Mouse (Mus musculus) embryonic facial prominence, embryonic 14.5 days (tissue): ENCODE results near the gene Zfp655. TPM values are rescaled to one million over a fixed set of nuclear protein-coding genes. Genes with fewer than 3 reads are reported as not detected.

Experiments used
- ATAC-seq: fragments of 200-750 bp; cut with Nextera tagmentation; 2 replicates; pipeline ENCODE4 v1.8.0; 2017; ENCODE audit warnings: low read depth, moderate number of reproducible peaks, moderate TSS enrichment
- DNase-seq: peaks from one replicate; pipeline ENCODE4 v3.0.0-alpha.2; 2015; ENCODE audit warnings: low spot score
- H3K27ac ChIP-seq: fragments of 300-500 bp; sonication (generic); replicated peaks from 2 replicates; pipeline ENCODE4 v1.5.1; 2014; ENCODE audit warnings: low read depth, mild to moderate bottlenecking, low read length, moderate library complexity
- H3K27me3 ChIP-seq: fragments of 300-500 bp; sonication (generic); replicated peaks from 2 replicates; pipeline ENCODE4 v1.6.1; 2014; ENCODE audit warnings: low read length; ENCODE audit not compliant: control insufficient read depth, insufficient read depth
- H3K36me3 ChIP-seq: fragments of 300-500 bp; sonication (generic); 2 replicates; pipeline ENCODE4 v1.6.1; 2014; ENCODE audit warnings: low read length, mixed read lengths; ENCODE audit not compliant: control insufficient read depth, insufficient read depth
- H3K4me1 ChIP-seq: fragments of 300-500 bp; sonication (generic); 2 replicates; pipeline ENCODE4 v1.6.1; 2014; ENCODE audit warnings: antibody characterized with exemption, low read length; ENCODE audit not compliant: control insufficient read depth, insufficient read depth
- H3K4me2 ChIP-seq: fragments of 300-500 bp; sonication (generic); 2 replicates; pipeline ENCODE4 v1.6.1; 2014; ENCODE audit warnings: low read depth, mild to moderate bottlenecking, low read length, moderate library complexity, mixed read lengths
- H3K4me3 ChIP-seq: fragments of 300-500 bp; sonication (generic); 2 replicates; pipeline ENCODE4 v1.5.1; 2014; ENCODE audit warnings: low read depth, mild to moderate bottlenecking, low read length
- H3K9ac ChIP-seq: fragments of 300-500 bp; sonication (generic); 2 replicates; pipeline ENCODE4 v1.6.1; 2014; ENCODE audit warnings: low read depth, mild to moderate bottlenecking, low read length, moderate library complexity, mixed read lengths
- H3K9me3 ChIP-seq: fragments of 300-500 bp; sonication (generic); 2 replicates; pipeline ENCODE4 v1.6.1; 2016; ENCODE audit warnings: low read length; ENCODE audit not compliant: control insufficient read depth
- WGBS: fragments of 180-500 bp; shearing (Covaris S2); extraction: QIAGEN DNeasy Blood & Tissue Kit; methylation state at CpG from one replicate; pipeline ENCODE4 v1.1.7; 2014; 5-methylcytosine and 5-hydroxymethylcytosine counted together
- polyA plus RNA-seq: library from polyadenylated mRNA; unstranded; fragments of >200 nt; fragmentation: Nextera tagmentation; extraction: Ambion mirVana; gene quantifications from 2 replicates; pipeline ENCODE4 v1.2.1, GENCODE M21; 2014

Gene Zfp655
- polyA plus RNA-seq, 1 experiment from 2014 or later: 37.2 TPM

DNA sequence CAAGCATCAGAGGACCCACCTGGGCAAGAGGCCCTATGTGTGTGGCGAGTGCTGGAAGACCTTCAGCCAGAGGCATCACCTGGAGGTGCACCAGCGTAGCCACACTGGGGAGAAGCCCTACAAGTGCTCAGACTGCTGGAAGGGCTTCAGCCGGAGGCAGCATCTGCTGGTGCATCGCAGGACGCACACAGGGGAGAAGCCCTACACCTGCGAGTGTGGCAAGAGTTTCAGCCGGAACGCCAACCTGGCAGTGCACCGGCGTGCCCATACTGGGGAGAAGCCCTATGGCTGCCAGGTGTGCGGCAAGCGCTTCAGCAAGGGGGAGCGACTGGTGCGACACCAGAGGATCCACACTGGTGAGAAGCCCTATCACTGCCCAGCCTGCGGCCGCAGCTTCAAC is 59.2 kb downstream of the Zfp655 start:
- WGBS: 98% methylated on average over 16 of the region's 16 CpGs
- peaks cover 85% of the 10 kb centered on the region for H3K36me3 ChIP-seq
- no peaks in the 10 kb centered on the region for H3K27me3 ChIP-seq
- no peak overlapping the region for H3K4me2 ChIP-seq
- H3K9me3 ChIP-seq: no peaks in the 10 kb centered on the region
- no peak overlapping the region for H3K27ac ChIP-seq
- no peak for DNase-seq
- H3K4me3 ChIP-seq: no peak overlapping the region
- no peaks in the 10 kb centered on the region for H3K4me1 ChIP-seq
- ATAC-seq: no peak
- no peak overlapping the region for H3K9ac ChIP-seq

DNA sequence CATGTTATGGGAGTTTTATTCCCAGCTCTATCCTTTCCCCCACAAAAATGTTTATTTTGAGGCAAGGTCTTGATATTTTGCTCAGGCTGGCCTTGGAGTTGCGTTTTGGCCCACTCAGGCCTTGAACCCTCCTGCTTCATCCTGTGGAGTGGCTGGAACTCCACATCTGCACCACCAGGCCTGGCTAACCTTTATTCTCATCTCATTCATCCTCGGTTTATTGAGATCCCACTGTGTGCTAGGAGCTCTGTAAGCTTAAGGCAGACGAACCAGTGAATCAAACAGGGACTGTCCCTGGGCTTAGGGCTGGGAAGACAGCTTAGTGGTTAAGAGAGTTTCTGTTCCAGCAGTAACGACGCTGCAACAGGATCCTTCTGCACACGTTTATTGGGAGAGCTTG is 60.9 kb downstream of the Zfp655 start:
- WGBS: 94% methylated on average over 6 of the region's 6 CpGs
- Histone ChIP-seq H3K27ac (no peak overlapping the region), H3K27me3 (no peaks in the 10 kb centered on the region), H3K9me3 (no peaks in the 10 kb centered on the region), H3K4me2 (no peak overlapping the region), H3K36me3 (peaks cover 69% of the 10 kb centered on the region), H3K4me1 (no peaks in the 10 kb centered on the region), H3K4me3 (no peak overlapping the region), H3K9ac (no peak overlapping the region)
- DNase-seq: no peak
- ATAC-seq: no peak

Other genes with a start within 250 kb of the Zfp655 start
- gene Gm4871, start 199.0 kb upstream of the Zfp655 start, polyA plus RNA-seq: not detected in 2 replicates
- 0.31 TPM in 1 of 2 replicates, not detected in the other for gene 1700018F24Rik, start 188.7 kb upstream of the Zfp655 start, polyA plus RNA-seq
- 138 and 150 TPM in 2 replicates for gene Arpc1a, start 147.9 kb upstream of the Zfp655 start, polyA plus RNA-seq
- not detected in 2 replicates for gene Kpna7, start 147.7 kb upstream of the Zfp655 start, polyA plus RNA-seq
- gene Arpc1b, start 117.5 kb upstream of the Zfp655 start, polyA plus RNA-seq: 222 and 228 TPM in 2 replicates
- gene Pdap1, start 91.5 kb upstream of the Zfp655 start, polyA plus RNA-seq: 84.2 and 97.1 TPM in 2 replicates
- 177 and 182 TPM in 2 replicates for gene Bud31, start 91.4 kb upstream of the Zfp655 start, polyA plus RNA-seq
- 13.2 and 14.6 TPM in 2 replicates for gene Ptcd1, start 64.6 kb upstream of the Zfp655 start, polyA plus RNA-seq
- 25.1 and 26.5 TPM in 2 replicates for gene Cpsf4, start 64.5 kb upstream of the Zfp655 start, polyA plus RNA-seq
- gene Atp5j2, start 39.7 kb upstream of the Zfp655 start, polyA plus RNA-seq: 511 and 592 TPM in 2 replicates
- gene Zkscan14, start 29.8 kb upstream of the Zfp655 start, polyA plus RNA-seq: 6.6 and 9.3 TPM in 2 replicates
- 13.4 and 14.0 TPM in 2 replicates for gene Zkscan5, start 27.2 kb upstream of the Zfp655 start, polyA plus RNA-seq
- 0.45 and 0.63 TPM in 2 replicates for gene Zscan25, start 48.8 kb downstream of the Zfp655 start, polyA plus RNA-seq
- gene Cyp3a57, start 113.6 kb downstream of the Zfp655 start, polyA plus RNA-seq: not detected in 2 replicates
- not detected in 2 replicates for gene Cyp3a16, start 238.0 kb downstream of the Zfp655 start, polyA plus RNA-seq